Mouse (Mus musculus) c-Kit-positive CD71-positive TER-119-positive erythroid progenitor cells, embryonic 14.5 days (primary cell): ENCODE results near the gene Catip.
A peak's percentile ranks its signal among the peaks of the same experiment; 100 is the strongest.

Source experiments
- DNase-seq: peaks from one replicate; pipeline ENCODE4 v3.0.0-alpha.2; 2013; ENCODE audit warnings: low spot score

Gene Catip

GRCm38 (mm10) chr1:74401015-74401702 lies 39.3 kb downstream of the Catip start:
- no peak for DNase-seq

- DNase-seq: no peak
These were observed 42.3 kb downstream of the Catip start for GRCm38 (mm10) chr1:74404206-74404605.

- no peak for DNase-seq
These were observed 46.9 kb downstream of the Catip start, which contains the start of gene Vil1 for GRCm38 (mm10) chr1:74408589-74409504. TSS of gene Vil1 (plus strand) at chr1:74409376.

- no peak for DNase-seq
These were observed 49.9 kb downstream of the Catip start for GRCm38 (mm10) chr1:74411753-74412325.

GRCm38 (mm10) chr1:74412711-74413110 lies 50.8 kb downstream of the Catip start:
- DNase-seq: no peak

- peak; percentile 62 for DNase-seq
These were observed 53.2 kb downstream of the Catip start for GRCm38 (mm10) chr1:74415143-74415542.
